Mouse (Mus musculus): Measurements from ENCODE around the gene Bloc1s1. TPM values are rescaled to one million over a fixed set of nuclear protein-coding genes. Genes with fewer than 3 reads are reported as not detected.
A peak's percentile ranks its signal among the peaks of the same experiment; 100 is the strongest.

Bloc1s1 gene
- polyA plus RNA-seq, 1 experiment from 2014 or later, result 225 TPM

DNA sequence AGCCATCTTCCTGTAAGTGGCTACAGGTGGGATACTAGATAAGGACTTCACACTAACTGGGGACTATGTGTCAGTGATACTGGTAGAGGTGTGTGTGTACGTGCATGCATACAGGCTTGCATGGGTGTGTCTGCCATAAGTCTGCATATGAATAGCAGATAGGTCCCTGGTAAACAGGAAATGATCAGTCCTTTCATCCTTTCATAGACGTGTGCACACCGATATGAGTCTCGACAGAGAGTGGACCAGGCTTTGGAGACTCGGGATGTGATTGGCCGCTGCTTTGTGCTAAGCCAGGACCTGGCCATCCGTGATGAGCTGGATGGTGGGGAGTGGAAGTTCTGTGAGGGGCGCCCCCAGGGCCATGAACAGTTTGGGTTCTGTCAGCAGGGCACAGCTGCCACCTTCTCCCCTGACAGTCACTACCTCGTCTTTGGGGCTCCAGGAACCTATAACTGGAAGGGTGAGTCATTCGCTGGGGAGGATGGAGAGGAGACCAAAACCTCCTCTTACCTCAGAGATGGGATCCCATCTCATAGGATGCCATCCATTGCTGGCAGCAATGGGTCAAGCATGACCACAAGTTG is 16.7 kb upstream of the Bloc1s1 start:
- no peak for ATAC-seq (ENCODE audit: insufficient number of reproducible peaks, low FRiP score, low TSS enrichment, low read depth)
- no peak overlapping the region for H3K27ac ChIP-seq
- H3K4me2 ChIP-seq, result no peak overlapping the region
- H3K36me3 ChIP-seq, result no peaks in the 10 kb centered on the region
- H3K9ac ChIP-seq, result no peak overlapping the region
- 73% methylated on average over 10 of the region's 10 CpGs for WGBS
- H3K9me3 ChIP-seq, result no peaks in the 10 kb centered on the region
- H3K4me3 ChIP-seq, result no peak overlapping the region
- H3K4me1 ChIP-seq, result peaks cover 5% of the 10 kb centered on the region; the same call in 1 of the 2 replicates
- H3K27me3 ChIP-seq, result peaks cover 11% of the 10 kb centered on the region; the same call in 1 of the 2 replicates

DNA sequence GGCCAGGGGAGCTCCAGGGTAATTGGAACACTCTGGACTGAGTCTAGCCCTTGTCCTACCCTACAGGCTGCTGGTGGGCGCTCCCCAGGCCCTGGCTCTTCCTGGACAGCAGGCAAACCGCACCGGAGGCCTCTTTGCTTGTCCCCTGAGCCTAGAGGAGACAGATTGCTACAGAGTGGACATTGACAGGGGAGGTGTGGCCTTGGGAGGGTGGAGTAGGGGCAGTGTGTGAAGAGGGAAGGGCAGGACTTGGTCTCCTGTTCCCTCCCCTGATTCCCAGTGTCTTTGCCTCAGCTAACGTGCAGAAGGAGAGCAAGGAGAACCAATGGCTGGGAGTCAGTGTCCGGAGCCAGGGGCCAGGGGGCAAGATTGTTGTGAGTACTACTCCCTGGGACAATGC is 15.1 kb upstream of the Bloc1s1 start:
- Histone ChIP-seq H3K27ac (no peak overlapping the region), H3K9me3 (no peaks in the 10 kb centered on the region), H3K9ac (no peak overlapping the region), H3K27me3 (peaks cover 27% of the 10 kb centered on the region), H3K36me3 (no peaks in the 10 kb centered on the region), H3K4me2 (no peak overlapping the region), H3K4me1 (peaks cover 12% of the 10 kb centered on the region), H3K4me3 (no peak overlapping the region)
- ATAC-seq (ENCODE audit: insufficient number of reproducible peaks, low FRiP score, low TSS enrichment, low read depth), result no peak
- 54% methylated on average over 5 of the region's 5 CpGs for WGBS

DNA sequence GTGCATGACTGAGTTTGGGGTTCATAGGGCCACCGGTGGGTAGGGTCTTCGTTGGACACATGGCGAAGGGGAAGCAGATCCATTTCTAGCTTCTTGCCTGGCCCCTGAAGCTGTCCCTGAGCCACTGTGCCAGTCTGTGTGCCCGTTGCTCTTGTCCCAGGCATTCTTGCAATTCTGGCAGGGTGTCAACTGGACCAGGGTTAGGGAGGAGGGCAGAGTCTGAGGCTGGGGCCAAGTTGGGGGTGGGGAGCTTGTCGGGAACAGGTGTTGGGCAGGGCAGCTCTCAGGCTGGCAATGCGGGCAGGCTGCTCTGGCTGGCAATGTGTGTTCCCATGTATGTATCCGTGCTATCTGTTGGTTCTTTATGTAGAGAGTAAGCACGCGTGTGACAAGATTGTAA is 14.6 kb upstream of the Bloc1s1 start:
- H3K27ac ChIP-seq, result 0 out of 2 replicates have a peak overlapping the region, but pooled peaks have one; percentile 22
- peaks cover 17% of the 10 kb centered on the region for H3K4me1 ChIP-seq
- H3K9ac ChIP-seq, result no peak overlapping the region
- H3K9me3 ChIP-seq, result no peaks in the 10 kb centered on the region
- H3K4me2 ChIP-seq, result no peak overlapping the region
- WGBS, result 73% methylated on average over 9 of the region's 9 CpGs
- H3K4me3 ChIP-seq, result no peak overlapping the region
- peaks cover 32% of the 10 kb centered on the region for H3K27me3 ChIP-seq
- H3K36me3 ChIP-seq, result no peaks in the 10 kb centered on the region
- no peak for ATAC-seq (ENCODE audit: insufficient number of reproducible peaks, low FRiP score, low TSS enrichment, low read depth)

DNA sequence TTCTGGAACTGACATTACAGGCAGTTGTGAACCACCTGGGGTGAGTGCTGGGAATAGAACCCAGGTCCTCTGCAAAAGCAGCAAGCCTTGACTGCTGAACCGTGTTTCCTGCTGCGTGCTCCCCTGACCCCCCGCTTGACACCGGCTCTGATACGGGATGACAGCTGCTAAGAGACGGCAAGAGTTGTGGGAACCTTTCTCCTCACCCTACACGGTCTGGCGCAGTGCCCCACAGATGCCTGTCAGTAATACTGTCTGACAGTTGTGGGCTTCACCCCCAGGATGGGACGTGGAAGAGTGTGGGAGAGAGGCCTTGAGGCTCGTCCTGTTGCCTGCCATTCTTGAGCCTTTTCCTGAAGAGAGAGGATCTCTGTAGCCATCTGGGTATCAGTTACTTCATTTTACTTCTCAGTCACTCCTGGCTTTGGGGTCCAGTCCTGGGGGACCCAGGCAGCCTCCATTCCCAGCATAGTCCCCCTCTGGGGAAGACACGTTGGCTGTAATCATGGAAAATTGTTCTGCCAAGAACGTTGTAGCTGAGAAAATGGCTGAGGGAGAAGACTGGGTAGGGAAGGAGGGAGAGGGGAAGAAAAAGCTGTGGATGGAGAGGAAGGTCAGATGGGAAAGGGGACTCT is 14.0 kb upstream of the Bloc1s1 start:
- H3K27me3 ChIP-seq, result peaks cover 38% of the 10 kb centered on the region
- H3K9ac ChIP-seq, result no peak overlapping the region
- H3K9me3 ChIP-seq, result no peaks in the 10 kb centered on the region
- peaks cover 20% of the 10 kb centered on the region for H3K4me1 ChIP-seq
- H3K4me3 ChIP-seq, result no peak overlapping the region
- H3K27ac ChIP-seq, result 0 out of 2 replicates have a peak overlapping the region, but pooled peaks have one; percentile 22
- 66% methylated on average over 12 of the region's 12 CpGs for WGBS
- no peaks in the 10 kb centered on the region for H3K36me3 ChIP-seq
- H3K4me2 ChIP-seq, result no peak overlapping the region
- peak; percentile 25; the same call in 1 of the 2 replicates for ATAC-seq (ENCODE audit: insufficient number of reproducible peaks, low FRiP score, low TSS enrichment, low read depth)

DNA sequence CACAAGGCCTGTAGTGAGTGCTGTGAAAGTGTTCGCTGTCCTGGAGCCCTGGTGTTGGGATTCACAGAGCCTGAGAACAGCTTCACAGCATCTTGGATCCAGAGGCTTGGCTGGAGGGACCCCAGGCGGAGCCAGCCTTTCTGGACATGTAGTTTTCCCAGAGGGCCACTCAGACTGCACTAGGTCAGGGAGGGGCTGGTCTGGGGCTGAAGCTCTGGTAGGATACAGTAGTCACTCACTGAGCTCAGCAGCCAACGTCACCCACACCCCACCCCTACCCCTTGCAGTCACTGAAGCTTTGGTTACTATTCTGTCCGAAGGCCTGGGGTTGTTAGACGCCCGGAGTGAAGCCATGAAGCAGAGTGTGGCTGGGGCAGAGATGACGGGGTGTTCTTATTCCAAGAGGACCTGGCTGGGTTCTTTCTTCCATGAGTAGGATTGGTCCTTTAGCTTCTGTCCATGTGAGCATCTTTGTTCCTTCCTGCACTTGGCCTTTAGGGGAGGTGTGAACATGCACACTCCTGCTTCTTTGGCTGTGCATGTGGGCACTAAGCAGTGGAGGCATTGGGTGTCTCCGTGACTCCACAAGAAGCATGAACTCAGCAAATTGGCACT is 12.1 kb upstream of the Bloc1s1 start:
- 74% methylated on average over 8 of the region's 8 CpGs for WGBS
- Histone ChIP-seq H3K4me3 (no peak overlapping the region), H3K9me3 (no peaks in the 10 kb centered on the region), H3K9ac (no peak overlapping the region), H3K36me3 (no peaks in the 10 kb centered on the region), H3K4me2 (no peak overlapping the region), H3K27ac (no peak overlapping the region), H3K4me1 (peaks cover 20% of the 10 kb centered on the region), H3K27me3 (peaks cover 54% of the 10 kb centered on the region)
- no peak for ATAC-seq (ENCODE audit: insufficient number of reproducible peaks, low FRiP score, low TSS enrichment, low read depth)

DNA sequence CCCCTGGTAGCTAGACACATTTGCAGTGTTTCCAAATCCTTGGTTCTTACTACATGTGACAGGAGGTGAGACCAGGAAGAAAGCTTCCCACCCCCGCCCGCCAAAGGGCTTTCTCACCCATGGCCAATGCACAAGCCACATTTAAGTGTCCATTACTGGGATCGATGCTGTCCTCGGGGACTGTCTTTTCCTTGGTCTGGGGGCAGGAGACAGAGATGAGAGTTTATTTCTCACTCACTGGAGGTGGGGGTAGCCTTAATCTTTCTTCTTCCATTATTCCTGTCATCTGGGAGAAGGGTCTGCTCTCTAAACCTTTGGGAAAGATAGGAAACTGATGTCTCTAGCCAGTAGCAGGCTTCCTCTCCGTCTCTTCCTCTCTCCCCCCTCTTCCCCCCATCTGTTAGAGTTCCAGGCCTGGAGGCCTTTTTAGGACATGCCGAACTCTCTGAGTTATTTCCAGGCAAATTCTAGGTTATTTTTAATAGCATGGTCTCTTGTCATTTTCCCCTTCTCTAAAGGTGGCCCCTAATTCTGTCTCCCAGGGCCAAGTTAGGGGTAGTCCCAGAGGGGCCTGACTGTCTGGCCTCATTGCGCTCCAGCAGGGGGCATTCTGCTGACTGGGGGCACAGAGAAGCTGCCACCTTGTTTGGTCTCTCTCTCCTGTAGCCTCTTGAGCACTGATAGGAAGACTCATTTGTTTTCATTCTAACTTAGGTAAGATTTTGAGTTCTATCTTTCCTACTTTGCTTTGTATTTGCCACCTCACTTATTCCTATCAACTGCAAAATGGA is 11.4 kb upstream of the Bloc1s1 start:
- 59% methylated on average over 7 of the region's 7 CpGs for WGBS
- Histone ChIP-seq H3K36me3 (no peaks in the 10 kb centered on the region), H3K27ac (no peak overlapping the region), H3K4me3 (peak overlapping the region; percentile 45; the same call in 1 of the 2 replicates), H3K9ac (no peak overlapping the region), H3K27me3 (peaks cover 55% of the 10 kb centered on the region), H3K4me1 (peaks cover 20% of the 10 kb centered on the region), H3K9me3 (no peaks in the 10 kb centered on the region), H3K4me2 (peak overlapping the region; percentile 78)
- no peak for ATAC-seq (ENCODE audit: insufficient number of reproducible peaks, low FRiP score, low TSS enrichment, low read depth)

DNA sequence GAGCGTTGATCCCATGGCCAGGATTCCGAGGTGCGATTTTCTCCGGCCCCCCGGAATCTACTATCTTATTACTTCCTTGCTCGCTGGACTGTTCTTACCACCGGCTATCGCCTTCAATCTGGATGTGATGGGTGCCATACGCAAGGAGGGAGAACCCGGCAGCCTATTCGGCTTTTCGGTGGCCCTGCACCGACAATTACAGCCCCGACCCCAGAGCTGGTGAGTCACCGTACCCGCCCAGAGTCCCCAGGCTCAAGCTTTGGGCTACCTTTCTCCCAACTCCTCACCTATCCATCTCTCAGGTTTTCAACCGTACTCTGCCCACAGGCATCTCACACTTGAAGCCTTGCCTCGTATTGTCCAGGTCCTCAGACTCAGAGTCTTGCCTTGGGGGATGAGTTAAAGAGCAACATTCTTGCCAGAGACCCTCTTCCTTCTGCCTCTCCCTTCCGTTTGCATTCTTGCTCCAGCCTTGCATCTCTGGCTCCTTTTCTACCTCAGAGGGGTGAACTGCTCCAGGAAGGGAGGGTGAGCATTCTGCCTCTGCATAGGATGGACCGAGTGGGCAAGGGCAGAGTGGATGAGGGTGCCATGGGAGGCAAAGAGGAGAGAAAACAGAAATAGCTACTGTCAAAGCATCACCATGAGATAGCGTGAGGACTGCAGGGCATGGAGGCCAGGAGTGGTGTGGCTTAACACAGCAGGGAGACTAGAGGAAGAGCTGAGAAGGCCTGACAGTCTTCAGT is 10.3 kb upstream of the Bloc1s1 start:
- Histone ChIP-seq H3K4me3 (peak overlapping the region; percentile 45), H3K4me2 (peak overlapping the region; percentile 78), H3K9ac (peak overlapping the region; percentile 47), H3K9me3 (no peaks in the 10 kb centered on the region), H3K27ac (no peak overlapping the region), H3K27me3 (peaks cover 59% of the 10 kb centered on the region), H3K4me1 (peaks cover 20% of the 10 kb centered on the region), H3K36me3 (no peaks in the 10 kb centered on the region)
- no peak for ATAC-seq (ENCODE audit: insufficient number of reproducible peaks, low FRiP score, low TSS enrichment, low read depth)
- WGBS, result 3% methylated on average over 21 of the region's 21 CpGs

DNA sequence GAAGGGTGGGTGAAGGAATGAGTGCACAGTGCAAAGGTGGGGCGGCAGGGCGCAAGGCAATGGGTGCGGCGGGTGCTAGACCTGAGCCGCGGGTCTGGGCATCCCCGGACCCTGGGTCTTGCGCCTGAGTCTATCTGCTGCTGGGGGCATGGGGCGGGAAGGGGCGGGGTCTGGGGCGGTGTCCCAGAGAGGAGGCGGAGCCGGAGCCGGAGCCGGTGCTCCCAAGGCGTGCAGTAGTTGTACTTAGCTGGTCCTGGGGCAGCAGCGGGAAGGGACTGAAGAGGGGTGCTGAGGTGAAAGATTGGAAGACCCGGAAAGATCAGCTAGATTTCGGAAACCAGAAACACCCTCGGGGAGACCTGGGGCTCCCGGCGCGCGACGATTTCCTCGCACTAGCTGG is 9.7 kb upstream of the Bloc1s1 start, which contains the start of gene Itga7:
Itga7 (plus strand) TSS at position 245 of the 400 bp plus-strand sequence.
- peak within 1 kb of the TSS; percentile 78 for H3K4me2 ChIP-seq
- no peak within 1 kb of the TSS for H3K27ac ChIP-seq
- peaks cover 20% of the 10 kb centered on the region for H3K4me1 ChIP-seq
- peak within 1 kb of the TSS; percentile 45 for H3K4me3 ChIP-seq
- H3K27me3 ChIP-seq, result peaks cover 59% of the 10 kb centered on the region
- peak within 1 kb of the TSS; percentile 47 for H3K9ac ChIP-seq
- H3K36me3 ChIP-seq, result no peaks in the 10 kb centered on the region
- no peak for ATAC-seq (ENCODE audit: insufficient number of reproducible peaks, low FRiP score, low TSS enrichment, low read depth)
- WGBS, result 0% methylated on average over 26 of the region's 26 CpGs
- H3K9me3 ChIP-seq, result no peaks in the 10 kb centered on the region

DNA sequence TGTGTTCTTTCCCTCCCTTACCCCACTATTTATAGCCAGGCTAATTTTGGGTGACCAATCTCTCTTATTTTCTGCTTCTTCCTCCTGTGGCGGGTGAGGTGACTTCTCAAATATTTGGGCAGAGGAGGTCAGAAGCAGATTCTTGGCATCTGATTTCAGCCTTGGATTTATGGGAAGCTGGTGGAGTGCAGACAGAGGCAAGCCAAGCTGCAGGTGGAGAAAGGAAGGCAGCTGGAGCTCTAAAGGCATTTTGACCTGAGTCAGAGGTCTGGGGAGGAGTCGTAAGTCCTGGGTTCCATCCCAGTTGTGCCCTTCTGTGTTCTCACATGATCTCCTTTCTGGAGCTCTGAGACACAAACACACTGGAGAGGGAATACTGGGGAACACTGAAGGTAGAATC is 7.6 kb upstream of the Bloc1s1 start:
- Histone ChIP-seq H3K4me3 (no peak overlapping the region), H3K9ac (no peak overlapping the region), H3K4me2 (no peak overlapping the region), H3K9me3 (no peaks in the 10 kb centered on the region), H3K4me1 (peaks cover 15% of the 10 kb centered on the region), H3K36me3 (no peaks in the 10 kb centered on the region), H3K27me3 (peaks cover 58% of the 10 kb centered on the region), H3K27ac (no peak overlapping the region)
- ATAC-seq (ENCODE audit: insufficient number of reproducible peaks, low FRiP score, low TSS enrichment, low read depth), result no peak
- WGBS, result 38% methylated on average over 2 of the region's 2 CpGs

DNA sequence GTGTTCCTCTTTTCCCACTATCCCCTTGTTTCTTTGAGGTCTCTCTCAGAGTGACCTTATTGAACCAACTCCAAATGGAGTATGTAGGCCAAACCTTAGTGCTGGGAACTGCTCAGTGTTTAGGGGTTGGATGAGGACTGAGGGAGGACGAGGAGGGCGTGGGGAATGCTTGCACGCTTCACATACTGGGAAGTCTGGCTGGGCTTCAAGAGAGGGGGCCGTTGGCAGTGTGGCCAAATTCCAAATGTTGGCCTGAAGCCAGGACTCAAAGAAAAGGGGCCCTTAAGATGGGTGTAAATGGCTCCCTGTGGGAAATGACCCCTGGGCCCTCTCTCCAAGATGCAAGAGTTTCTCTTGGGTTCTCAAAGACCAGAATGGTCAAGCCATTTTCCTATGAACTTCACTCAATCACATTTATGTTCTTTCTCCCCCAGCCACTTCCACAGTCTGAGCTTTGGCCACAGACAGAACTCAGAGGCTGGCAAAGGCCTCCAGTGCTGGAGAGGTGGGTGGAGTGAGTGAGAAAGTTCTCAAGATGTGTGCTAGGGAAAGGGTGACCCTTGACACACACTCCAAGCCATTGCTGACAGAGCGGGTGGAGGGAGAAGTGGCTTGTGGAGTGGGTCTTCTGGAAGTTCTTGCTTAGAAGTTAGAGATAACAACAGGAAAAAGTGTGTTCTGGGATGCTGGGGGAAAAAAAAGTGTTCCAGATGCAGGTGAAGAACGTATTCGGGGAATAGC is 6.0 kb upstream of the Bloc1s1 start:
- Histone ChIP-seq H3K4me2 (no peak overlapping the region), H3K9me3 (no peaks in the 10 kb centered on the region), H3K9ac (no peak overlapping the region), H3K27me3 (peaks cover 41% of the 10 kb centered on the region), H3K4me1 (peaks cover 15% of the 10 kb centered on the region), H3K27ac (no peak overlapping the region), H3K4me3 (no peak overlapping the region), H3K36me3 (no peaks in the 10 kb centered on the region)
- WGBS, result 57% methylated on average over 7 of the region's 7 CpGs
- ATAC-seq (ENCODE audit: insufficient number of reproducible peaks, low FRiP score, low TSS enrichment, low read depth), result no peak

DNA sequence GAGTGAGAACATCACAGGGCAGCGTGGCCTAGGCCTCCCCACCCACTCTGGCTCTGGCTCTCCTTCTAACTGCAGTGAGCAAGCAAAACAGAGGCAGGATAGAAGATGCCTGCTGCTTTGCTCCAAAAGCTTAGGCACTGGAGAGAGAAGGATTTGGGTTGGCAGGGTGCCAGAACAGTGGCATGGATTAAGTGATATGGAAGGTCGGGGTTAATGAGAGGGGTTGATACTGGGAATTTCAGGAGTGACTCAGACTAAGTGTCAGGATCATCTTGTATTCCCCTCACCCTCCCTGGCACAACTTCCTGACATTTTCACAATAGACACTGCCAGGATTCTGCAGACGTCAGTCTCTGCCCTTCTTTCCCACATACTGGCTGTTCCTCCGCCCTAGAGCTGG is 4.5 kb upstream of the Bloc1s1 start:
- no peak for ATAC-seq (ENCODE audit: insufficient number of reproducible peaks, low FRiP score, low TSS enrichment, low read depth)
- H3K9ac ChIP-seq, result no peak overlapping the region
- H3K9me3 ChIP-seq, result no peaks in the 10 kb centered on the region
- no peak overlapping the region for H3K4me3 ChIP-seq
- H3K4me1 ChIP-seq, result peaks cover 10% of the 10 kb centered on the region
- no peak overlapping the region for H3K4me2 ChIP-seq
- 43% methylated on average over 4 of the region's 4 CpGs for WGBS
- H3K36me3 ChIP-seq, result no peaks in the 10 kb centered on the region
- H3K27ac ChIP-seq, result no peak overlapping the region
- peaks cover 27% of the 10 kb centered on the region for H3K27me3 ChIP-seq

All from limb, embryonic 15.5 days (tissue).